Mouse (Mus musculus) MEL (cell line): ENCODE results near the gene Pigq. TPM values are rescaled to one million over a fixed set of nuclear protein-coding genes. Genes with fewer than 3 reads are reported as not detected.

Experiments used
- DNase-seq: peaks from one replicate; pipeline ENCODE4 v3.0.0; 2011; ENCODE audit warnings: low read depth, low spot score
- H3K27ac ChIP-seq: 2 replicates; pipeline ENCODE4 v1.5.1; 2012; ENCODE audit warnings: low read depth, mild to moderate bottlenecking, control low read depth, low read length, moderate library complexity; ENCODE audit not compliant: control insufficient read depth
- H3K27me3 ChIP-seq, 2 experiments: fragments of 150-350 bp in 1 of 2; sonication (generic) in 1 of 2; 2 replicates each; pipeline ENCODE4 v1.6.1; 2012; ENCODE audit warnings: low read length in 2 of 2, mild to moderate bottlenecking in 2 of 2, improper control_type of control experiment in 1 of 2, moderate library complexity in 1 of 2; ENCODE audit not compliant: insufficient read depth in 2 of 2, control insufficient read depth in 1 of 2
- H3K36me3 ChIP-seq, 2 experiments: 2 replicates each; pipeline ENCODE4 v1.6.1; 2012 to 2014; ENCODE audit warnings: low read length in 2 of 2, improper control_type of control experiment in 1 of 2, inconsistent platforms in 1 of 2, mild to moderate bottlenecking in 1 of 2; ENCODE audit not compliant: insufficient read depth in 2 of 2, control insufficient read depth in 1 of 2
- H3K4me1 ChIP-seq, 2 experiments: fragments of 150-350 bp in 1 of 2; sonication (generic) in 1 of 2; 2 replicates each; pipeline ENCODE4 v1.6.1; 2012; ENCODE audit warnings: low read length in 2 of 2, improper control_type of control experiment in 1 of 2, mild to moderate bottlenecking in 1 of 2; ENCODE audit not compliant: insufficient read depth in 2 of 2, control insufficient read depth in 1 of 2
- H3K4me3 ChIP-seq, 2 experiments: fragments of 150-350 bp in 1 of 2; sonication (generic) in 1 of 2; 2 replicates each; pipeline ENCODE4 v1.5.1; 2012; ENCODE audit warnings: low read depth in 2 of 2, low read length in 2 of 2, mild to moderate bottlenecking in 2 of 2, moderate library complexity in 2 of 2, control low read depth in 1 of 2, improper control_type of control experiment in 1 of 2; ENCODE audit not compliant: control insufficient read depth in 1 of 2, insufficient read depth in 1 of 2
- H3K79me2 ChIP-seq: 2 replicates; pipeline ENCODE4 v1.6.1; 2012; ENCODE audit warnings: mild to moderate bottlenecking, low read length, moderate library complexity; ENCODE audit not compliant: control insufficient read depth, poor library complexity, insufficient read depth
- H3K9ac ChIP-seq: 2 replicates; pipeline ENCODE4 v1.6.1; 2012; ENCODE audit warnings: low read depth, mild to moderate bottlenecking, control low read depth, low read length, moderate library complexity; ENCODE audit not compliant: control insufficient read depth, poor library complexity, severe bottlenecking
- H3K9me3 ChIP-seq: fragments of 150-350 bp; sonication (generic); replicated peaks from 2 replicates; pipeline ENCODE4 v1.6.1; 2012; ENCODE audit warnings: mild to moderate bottlenecking, low read length, improper control_type of control experiment, moderate library complexity; ENCODE audit not compliant: insufficient read depth
- BHLHE40 ChIP-seq: IDR thresholded peaks from 2 replicates; pipeline ENCODE4 v1.6.1; 2012; ENCODE audit warnings: low read depth, mild to moderate bottlenecking, inconsistent platforms, low read length, improper control_type of control experiment, borderline replicate concordance
- CHD1 ChIP-seq: IDR thresholded peaks from 2 replicates; pipeline ENCODE4 v1.6.1; 2012; ENCODE audit warnings: low read depth, mild to moderate bottlenecking, inconsistent platforms, low read length, improper control_type of control experiment
- CTCF ChIP-seq, 3 experiments: IDR thresholded peaks in 2 of 3; conservative IDR thresholded peaks in 1 of 3; 2 replicates each; pipeline ENCODE4 v1.5.1; 2011 to 2012; ENCODE audit warnings: low read length in 3 of 3, low read depth in 2 of 3, mild to moderate bottlenecking in 2 of 3, improper control_type of control experiment in 1 of 3, inconsistent platforms in 1 of 3, mixed read lengths in 1 of 3, moderate library complexity in 1 of 3; ENCODE audit not compliant: control insufficient read depth in 1 of 3, insufficient read depth in 1 of 3, poor library complexity in 1 of 3, severe bottlenecking in 1 of 3
- E2F4 ChIP-seq: IDR thresholded peaks from 2 replicates; pipeline ENCODE4 v1.6.1; 2011; ENCODE audit warnings: low read depth, low read length, improper control_type of control experiment, borderline replicate concordance
- GABPA ChIP-seq: IDR thresholded peaks from 2 replicates; pipeline ENCODE4 v1.6.1; 2012; ENCODE audit warnings: low read depth, mild to moderate bottlenecking, inconsistent platforms, low read length, improper control_type of control experiment, moderate library complexity
- JUND ChIP-seq: IDR thresholded peaks from 2 replicates; pipeline ENCODE4 v1.6.1; 2011; ENCODE audit warnings: low read depth, mild to moderate bottlenecking, improper control_type of control experiment, low read length
- KAT2A ChIP-seq: conservative IDR thresholded peaks from 2 replicates; pipeline ENCODE4 v1.6.1; 2012; ENCODE audit warnings: low read depth, low read length, improper control_type of control experiment, inconsistent platforms
- MAX ChIP-seq: IDR thresholded peaks from 2 replicates; pipeline ENCODE4 v1.6.1; 2011; ENCODE audit warnings: low read length, improper control_type of control experiment
- MEF2A ChIP-seq: IDR thresholded peaks from 2 replicates; pipeline ENCODE4 v1.6.1; 2014; ENCODE audit warnings: low read depth, mild to moderate bottlenecking, inconsistent platforms, low read length, improper control_type of control experiment; ENCODE audit not compliant: poor library complexity, insufficient replicate concordance, severe bottlenecking; ENCODE audit errors: extremely low read depth
- MYB ChIP-seq: IDR thresholded peaks from 2 replicates; pipeline ENCODE4 v1.6.1; 2011; ENCODE audit warnings: mild to moderate bottlenecking, low read depth, low read length, improper control_type of control experiment
- NELFE ChIP-seq: IDR thresholded peaks from 2 replicates; pipeline ENCODE4 v1.6.1; 2011; ENCODE audit warnings: low read depth, low read length, improper control_type of control experiment
- POLR2AphosphoS2 ChIP-seq: IDR thresholded peaks from 2 replicates; pipeline ENCODE4 v1.6.1; 2011; ENCODE audit warnings: low read length, improper control_type of control experiment
- POLR2AphosphoS5 ChIP-seq: IDR thresholded peaks from 2 replicates; pipeline ENCODE4 v1.6.1; 2012; ENCODE audit warnings: low read depth, borderline replicate concordance, mild to moderate bottlenecking, inconsistent platforms, low read length, moderate library complexity, mixed read lengths
- RCOR1 ChIP-seq: IDR thresholded peaks from 2 replicates; pipeline ENCODE4 v1.6.1; 2012; ENCODE audit warnings: low read depth, mild to moderate bottlenecking, inconsistent platforms, low read length, improper control_type of control experiment
- SIN3A ChIP-seq: IDR thresholded peaks from 2 replicates; pipeline ENCODE4 v1.6.1; 2012; ENCODE audit warnings: low read length, improper control_type of control experiment, inconsistent platforms
- TBP ChIP-seq: IDR thresholded peaks from 2 replicates; pipeline ENCODE4 v1.8.0; 2011; ENCODE audit warnings: low read depth, low read length, improper control_type of control experiment
- TCF12 ChIP-seq: IDR thresholded peaks from 2 replicates; pipeline ENCODE4 v1.6.1; 2014; ENCODE audit warnings: low read depth, mild to moderate bottlenecking, inconsistent platforms, low read length, improper control_type of control experiment, moderate library complexity
- UBTF ChIP-seq: IDR thresholded peaks from 2 replicates; pipeline ENCODE4 v1.6.1; 2012; ENCODE audit warnings: low read depth, mild to moderate bottlenecking, inconsistent platforms, low read length, improper control_type of control experiment, moderate library complexity, borderline replicate concordance; ENCODE audit not compliant: insufficient read depth
- USF1 ChIP-seq: IDR thresholded peaks from 2 replicates; pipeline ENCODE4 v1.6.1; 2014; ENCODE audit warnings: low read depth, mild to moderate bottlenecking, inconsistent platforms, low read length, improper control_type of control experiment, moderate library complexity
- USF2 ChIP-seq, 2 experiments: IDR thresholded peaks; 2 replicates each; pipeline ENCODE4 v1.6.1; 2011 to 2012; ENCODE audit warnings: improper control_type of control experiment in 2 of 2, low read length in 2 of 2, borderline replicate concordance in 1 of 2, inconsistent platforms in 1 of 2, low read depth in 1 of 2, mild to moderate bottlenecking in 1 of 2; ENCODE audit not compliant: insufficient read depth in 1 of 2
- ZMIZ1 ChIP-seq: IDR thresholded peaks from 2 replicates; pipeline ENCODE4 v1.6.1; 2012; ENCODE audit warnings: low read depth, mild to moderate bottlenecking, inconsistent platforms, low read length, improper control_type of control experiment, moderate library complexity
- ZNF384 ChIP-seq: IDR thresholded peaks from 2 replicates; pipeline ENCODE4 v1.6.1; 2012; ENCODE audit warnings: low read depth, mild to moderate bottlenecking, inconsistent platforms, low read length, improper control_type of control experiment
- polyA plus RNA-seq, 2 experiments: library from polyadenylated mRNA; stranded (reverse) in 1 of 2; unstranded in 1 of 2; fragments of >175 nt in 1 of 2; fragments of >200 nt in 1 of 2; gene quantifications; 2 replicates each; pipeline versions ENCODE4 v1.2.1 to v1.2.4; 2012; ENCODE audit warnings: low replicate concordance in 2 of 2, low read depth in 1 of 2; ENCODE audit not compliant: insufficient read length in 2 of 2, insufficient read depth in 1 of 2, missing spikeins in 1 of 2
- total RNA-seq: library from RNA; depleted of rRNA; stranded (reverse); fragments of 300-350 nt; gene quantifications from 2 replicates; pipeline ENCODE4 v1.2.3, GENCODE M21; 2012

Pigq gene
- total and polyA plus RNA-seq, 3 experiments, result 67.8 to 825 (median 193) TPM

DNA sequence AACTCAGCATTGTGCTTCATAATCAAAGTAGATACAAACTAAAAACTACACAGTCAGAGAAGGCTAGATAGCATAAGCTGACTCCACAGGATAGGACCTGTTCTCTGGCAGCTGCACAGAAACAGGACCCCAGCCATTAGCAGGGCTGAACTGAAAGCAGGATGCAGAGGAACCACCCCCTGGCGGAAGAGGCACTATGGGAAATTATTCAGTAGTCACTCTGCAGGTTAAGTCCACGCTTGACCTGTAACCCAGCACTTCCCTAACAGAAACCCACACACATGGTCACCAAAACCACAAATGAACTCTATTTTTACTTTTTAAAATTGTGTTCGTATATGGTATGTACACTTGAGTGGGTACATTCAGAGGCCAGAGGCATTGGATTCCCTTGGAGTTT, 41.7 kb downstream of the Pigq start:
- H3K79me2 ChIP-seq, result no peaks in the 10 kb centered on the region
- no peaks in the 10 kb centered on the region for H3K9me3 ChIP-seq
- no peak for TF ChIP-seq UBTF
- TF ChIP-seq KAT2A, result no peak
- TF ChIP-seq BHLHE40, result no peak
- TF ChIP-seq MAX, result no peak
- no peak for TF ChIP-seq TBP
- TF ChIP-seq POLR2AphosphoS2, result no peak
- TF ChIP-seq RCOR1, result no peak
- no peak for TF ChIP-seq CHD1
- TF ChIP-seq USF2 (IDR thresholded peaks at IDR 0.05; ENCODE audit: borderline replicate concordance in 1 of 2, insufficient read depth in 1 of 2, low read depth in 1 of 2, low read length in 2 of 2), result no peak
- TF ChIP-seq JUND, result no peak
- DNase-seq, result no peak
- no peak overlapping the region for H3K9ac ChIP-seq
- no peaks in the 10 kb centered on the region for H3K4me1 ChIP-seq
- no peaks in the 10 kb centered on the region for H3K27me3 ChIP-seq
- no peak overlapping the region for H3K27ac ChIP-seq
- H3K36me3 ChIP-seq, result peaks cover 0 to 2% of the 10 kb centered on the region in 2 experiments; a peak in 1 of 4 replicates
- H3K4me3 ChIP-seq, result no peak overlapping the region

DNA sequence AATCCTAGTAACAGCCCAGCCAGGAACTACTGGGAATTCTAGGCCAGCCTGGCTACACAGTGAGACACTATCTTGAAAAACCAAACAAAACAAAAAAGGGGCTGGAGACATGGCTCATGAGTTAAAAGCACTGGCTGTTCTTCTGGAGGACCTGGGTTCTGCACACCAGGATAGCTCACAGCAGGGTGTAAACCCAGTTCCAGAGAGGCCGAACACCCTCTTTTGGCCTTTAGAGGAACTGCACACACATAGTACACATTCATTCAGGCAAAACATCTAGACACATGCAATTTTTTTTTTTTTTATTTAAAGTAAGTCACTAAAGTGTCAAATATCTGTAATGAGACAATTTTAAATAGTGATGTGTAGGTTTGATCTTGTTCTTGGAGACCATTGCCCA, 44.5 kb downstream of the Pigq start:
- Histone ChIP-seq H3K36me3 (peaks cover 0 to 2% of the 10 kb centered on the region in 2 experiments; a peak in 1 of 4 replicates), H3K4me3 (no peak overlapping the region), H3K4me1 (no peaks in the 10 kb centered on the region), H3K27ac (no peak overlapping the region), H3K27me3 (no peaks in the 10 kb centered on the region), H3K79me2 (no peaks in the 10 kb centered on the region), H3K9ac (no peak overlapping the region), H3K9me3 (no peaks in the 10 kb centered on the region)
- no peak for DNase-seq
- TF ChIP-seq ZMIZ1 (no peak), MYB (no peak), RCOR1 (no peak), JUND (no peak), UBTF (no peak), CTCF (IDR thresholded peaks at IDR 0.05 in 2 of 3, conservative IDR thresholded peaks at IDR 0.05 in 1 of 3; ENCODE audit: control insufficient read depth in 1 of 3, insufficient read depth in 1 of 3, low read depth in 2 of 3, low read length in 3 of 3, poor library complexity in 1 of 3, severe bottlenecking in 1 of 3) (no peak; a peak in 1 of 6 replicates), MEF2A (no peak), TCF12 (no peak), SIN3A (no peak), NELFE (no peak), ZNF384 (no peak), USF1 (no peak), POLR2AphosphoS5 (no peak), E2F4 (no peak), GABPA (no peak)
